Mouse (Mus musculus): ENCODE results near the gene Cyp2a22. TPM values are rescaled to one million over a fixed set of nuclear protein-coding genes. Genes with fewer than 3 reads are reported as not detected.
"Not testable (repeated sequence)": the region's sequence is repeated elsewhere in the genome, so short reads cannot be mapped to it uniquely, and the experiment has no call there.

The Cyp2a22 gene
- not detected in 2 replicates for polyA plus RNA-seq (2014; fragmentation: Nextera tagmentation; extraction: Ambion mirVana)

- Histone ChIP-seq H3K27me3 (ENCODE audit: control insufficient read depth, insufficient read depth, low read length) (no peaks in the 10 kb centered on the region), H3K27ac (ENCODE audit: low read depth, low read length) (no peak within 1 kb of the TSS), H3K36me3 (ENCODE audit: control insufficient read depth, insufficient read depth, low read length) (no peaks in the 10 kb centered on the region), H3K4me2 (no peak within 1 kb of the TSS), H3K4me1 (ENCODE audit: control insufficient read depth, insufficient read depth, low read length) (no peaks in the 10 kb centered on the region), H3K4me3 (ENCODE audit: low read depth, low read length) (no peak within 1 kb of the TSS), H3K9ac (ENCODE audit: low read length) (no peak within 1 kb of the TSS), H3K9me3 (ENCODE audit: control insufficient read depth, low read length) (no peaks in the 10 kb centered on the region; the same call in none of the 2 replicates)
- 84% methylated on average over 4 of the region's 4 CpGs for WGBS
- no peak for DNase-seq (ENCODE audit: low spot score, missing footprints)
- no peak for ATAC-seq (ENCODE audit: low FRiP score)
Measured at GRCm38 (mm10) chr7:26939262-26939661, at the start of gene Cyp2a22. Cyp2a22 (minus strand) TSS chr7:26939384.

- H3K36me3 ChIP-seq (ENCODE audit: control insufficient read depth, insufficient read depth, low read length); ATAC-seq (ENCODE audit: low FRiP score); H3K27ac ChIP-seq (ENCODE audit: low read depth, low read length); DNase-seq (ENCODE audit: low spot score, missing footprints); H3K27me3 ChIP-seq (ENCODE audit: control insufficient read depth, insufficient read depth, low read length); H3K9me3 ChIP-seq (ENCODE audit: control insufficient read depth, low read length); H3K9ac ChIP-seq (ENCODE audit: low read length); H3K4me3 ChIP-seq (ENCODE audit: low read depth, low read length); H3K4me1 ChIP-seq (ENCODE audit: control insufficient read depth, insufficient read depth, low read length); H3K4me2 ChIP-seq: not testable (repeated sequence)
- 37% methylated on average over 1 of the region's 1 CpGs for WGBS
Measured at GRCm38 (mm10) chr7:26983151-26983550, 44.0 kb upstream of the Cyp2a22 start.

GRCm38 (mm10) chr7:26982551-26982950 is 43.4 kb upstream of the Cyp2a22 start:
- 23% methylated on average over 1 of the region's 1 CpGs for WGBS
- ATAC-seq (ENCODE audit: low FRiP score) (no peak), DNase-seq (ENCODE audit: low spot score, missing footprints) (no peak)
- H3K27ac ChIP-seq (ENCODE audit: low read depth, low read length): no peak overlapping the region
- H3K4me2 ChIP-seq: no peak overlapping the region
- no peak overlapping the region for H3K4me3 ChIP-seq (ENCODE audit: low read depth, low read length)
- no peak overlapping the region for H3K9ac ChIP-seq (ENCODE audit: low read length)
- no peaks in the 10 kb centered on the region for H3K9me3 ChIP-seq (ENCODE audit: control insufficient read depth, low read length)
- H3K27me3 ChIP-seq (ENCODE audit: control insufficient read depth, insufficient read depth, low read length): no peaks in the 10 kb centered on the region
- no peaks in the 10 kb centered on the region for H3K36me3 ChIP-seq (ENCODE audit: control insufficient read depth, insufficient read depth, low read length)
- H3K4me1 ChIP-seq (ENCODE audit: control insufficient read depth, insufficient read depth, low read length): no peaks in the 10 kb centered on the region

GRCm38 (mm10) chr7:26981937-26982336 is 42.8 kb upstream of the Cyp2a22 start:
- not testable (repeated sequence) for H3K4me2 ChIP-seq; H3K9me3 ChIP-seq (ENCODE audit: control insufficient read depth, low read length); H3K27ac ChIP-seq (ENCODE audit: low read depth, low read length); H3K36me3 ChIP-seq (ENCODE audit: control insufficient read depth, insufficient read depth, low read length); ATAC-seq (ENCODE audit: low FRiP score); H3K4me1 ChIP-seq (ENCODE audit: control insufficient read depth, insufficient read depth, low read length); H3K9ac ChIP-seq (ENCODE audit: low read length); DNase-seq (ENCODE audit: low spot score, missing footprints); H3K27me3 ChIP-seq (ENCODE audit: control insufficient read depth, insufficient read depth, low read length); H3K4me3 ChIP-seq (ENCODE audit: low read depth, low read length)
- 74% methylated on average over 1 of the region's 1 CpGs for WGBS

GRCm38 (mm10) chr7:26981464-26981863 is 42.3 kb upstream of the Cyp2a22 start:
- not testable (repeated sequence) for H3K4me2 ChIP-seq; H3K4me3 ChIP-seq (ENCODE audit: low read depth, low read length); H3K27me3 ChIP-seq (ENCODE audit: control insufficient read depth, insufficient read depth, low read length); H3K27ac ChIP-seq (ENCODE audit: low read depth, low read length); H3K4me1 ChIP-seq (ENCODE audit: control insufficient read depth, insufficient read depth, low read length); H3K9me3 ChIP-seq (ENCODE audit: control insufficient read depth, low read length); ATAC-seq (ENCODE audit: low FRiP score); H3K36me3 ChIP-seq (ENCODE audit: control insufficient read depth, insufficient read depth, low read length); DNase-seq (ENCODE audit: low spot score, missing footprints); H3K9ac ChIP-seq (ENCODE audit: low read length)
- WGBS: 74% methylated on average over 2 of the region's 2 CpGs

- not testable (repeated sequence) for H3K9me3 ChIP-seq (ENCODE audit: control insufficient read depth, low read length); ATAC-seq (ENCODE audit: low FRiP score); H3K4me1 ChIP-seq (ENCODE audit: control insufficient read depth, insufficient read depth, low read length); H3K36me3 ChIP-seq (ENCODE audit: control insufficient read depth, insufficient read depth, low read length); H3K9ac ChIP-seq (ENCODE audit: low read length); DNase-seq (ENCODE audit: low spot score, missing footprints); H3K4me3 ChIP-seq (ENCODE audit: low read depth, low read length); H3K27me3 ChIP-seq (ENCODE audit: control insufficient read depth, insufficient read depth, low read length); H3K27ac ChIP-seq (ENCODE audit: low read depth, low read length); H3K4me2 ChIP-seq
- WGBS: 50% methylated on average over 1 of the region's 1 CpGs
Measured at GRCm38 (mm10) chr7:26962371-26962770, 23.2 kb upstream of the Cyp2a22 start.

GRCm38 (mm10) chr7:26953306-26953705 is 14.1 kb upstream of the Cyp2a22 start:
- DNase-seq (ENCODE audit: low spot score, missing footprints); H3K4me2 ChIP-seq; H3K4me1 ChIP-seq (ENCODE audit: control insufficient read depth, insufficient read depth, low read length); H3K9ac ChIP-seq (ENCODE audit: low read length); H3K27me3 ChIP-seq (ENCODE audit: control insufficient read depth, insufficient read depth, low read length); ATAC-seq (ENCODE audit: low FRiP score); H3K36me3 ChIP-seq (ENCODE audit: control insufficient read depth, insufficient read depth, low read length); H3K9me3 ChIP-seq (ENCODE audit: control insufficient read depth, low read length); H3K4me3 ChIP-seq (ENCODE audit: low read depth, low read length); H3K27ac ChIP-seq (ENCODE audit: low read depth, low read length): not testable (repeated sequence)
- 84% methylated on average over 2 of the region's 2 CpGs for WGBS

GRCm38 (mm10) chr7:26952671-26953070 is 13.5 kb upstream of the Cyp2a22 start:
- not testable (repeated sequence) for H3K9me3 ChIP-seq (ENCODE audit: control insufficient read depth, low read length); H3K9ac ChIP-seq (ENCODE audit: low read length); DNase-seq (ENCODE audit: low spot score, missing footprints); H3K4me2 ChIP-seq; ATAC-seq (ENCODE audit: low FRiP score); H3K4me3 ChIP-seq (ENCODE audit: low read depth, low read length); H3K36me3 ChIP-seq (ENCODE audit: control insufficient read depth, insufficient read depth, low read length); H3K27me3 ChIP-seq (ENCODE audit: control insufficient read depth, insufficient read depth, low read length); H3K27ac ChIP-seq (ENCODE audit: low read depth, low read length); H3K4me1 ChIP-seq (ENCODE audit: control insufficient read depth, insufficient read depth, low read length)
- 83% methylated on average over 3 of the region's 3 CpGs for WGBS

GRCm38 (mm10) chr7:26941320-26941925 is 2.2 kb upstream of the Cyp2a22 start:
- not testable (repeated sequence) for H3K9me3 ChIP-seq (ENCODE audit: control insufficient read depth, low read length); ATAC-seq (ENCODE audit: low FRiP score)

More at GRCm38 (mm10) chr7:26941320-26941925, 2.2 kb upstream of the Cyp2a22 start:
- H3K27ac ChIP-seq (ENCODE audit: low read depth, low read length); H3K4me3 ChIP-seq (ENCODE audit: low read depth, low read length); H3K4me2 ChIP-seq; H3K4me1 ChIP-seq (ENCODE audit: control insufficient read depth, insufficient read depth, low read length); H3K36me3 ChIP-seq (ENCODE audit: control insufficient read depth, insufficient read depth, low read length); H3K27me3 ChIP-seq (ENCODE audit: control insufficient read depth, insufficient read depth, low read length); H3K9ac ChIP-seq (ENCODE audit: low read length); DNase-seq (ENCODE audit: low spot score, missing footprints): not testable (repeated sequence)
- WGBS: 52% methylated on average over 2 of the region's 2 CpGs
